Mouse (Mus musculus): Measurements from ENCODE around the gene Adamts18. TPM values are rescaled to one million over a fixed set of nuclear protein-coding genes. Genes with fewer than 3 reads are reported as not detected.

Gene Adamts18
- total RNA-seq, 1 experiment = not detected

DNA sequence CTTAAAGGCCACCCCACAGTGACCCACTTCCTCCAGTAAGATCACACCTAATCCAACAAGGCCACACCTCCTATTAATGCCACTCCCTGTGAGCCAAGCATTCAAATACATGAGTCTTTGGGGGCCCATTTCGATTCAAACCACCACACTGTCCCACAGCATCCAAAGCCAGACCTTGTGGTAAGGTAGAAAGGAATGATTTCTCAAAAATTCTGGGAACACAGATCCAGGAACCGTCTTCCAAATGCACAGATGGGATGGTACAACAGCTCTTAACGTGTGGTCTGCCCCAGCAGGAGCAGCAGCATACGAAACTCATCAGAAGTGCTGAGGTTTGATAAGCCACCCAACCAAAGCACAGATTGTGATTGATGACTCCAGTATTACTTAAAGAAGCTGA lies 18.0 kb upstream of the Adamts18 start:
- Histone ChIP-seq H3K27ac (ENCODE audit: insufficient read depth, low read depth, low read length, poor library complexity, severe bottlenecking) (no peak overlapping the region), H3K36me3 (ENCODE audit: control insufficient read depth, insufficient read depth, low read length, poor library complexity, severe bottlenecking) (no peaks in the 10 kb centered on the region), H3K4me1 (ENCODE audit: control insufficient read depth in 2 of 2, insufficient read depth in 2 of 2, low read length in 2 of 2, poor library complexity in 1 of 2) (no peaks in the 10 kb centered on the region), H3K9ac (ENCODE audit: insufficient read depth, low read depth, low read length, poor library complexity, severe bottlenecking) (no peak overlapping the region), H3K4me3 (ENCODE audit: insufficient read depth in 1 of 2, low read depth in 1 of 2, low read length in 2 of 2, poor library complexity in 1 of 2, severe bottlenecking in 1 of 2) (no peak overlapping the region), H3K9me3 (ENCODE audit: control insufficient read depth, insufficient read depth, low read depth, low read length) (no peaks in the 10 kb centered on the region)
- in situ Hi-C loops (cut with MboI; ENCODE audit: low sequenced_read_pairs in 2 of 2, unreplicated experiment in 2 of 2) = no loop called here
- DNase-seq (ENCODE audit: low read depth, low spot score) = no peak
- no peak for TF ChIP-seq ZNF384 (IDR thresholded peaks at IDR 0.05; ENCODE audit: low read depth, low read length)

DNA sequence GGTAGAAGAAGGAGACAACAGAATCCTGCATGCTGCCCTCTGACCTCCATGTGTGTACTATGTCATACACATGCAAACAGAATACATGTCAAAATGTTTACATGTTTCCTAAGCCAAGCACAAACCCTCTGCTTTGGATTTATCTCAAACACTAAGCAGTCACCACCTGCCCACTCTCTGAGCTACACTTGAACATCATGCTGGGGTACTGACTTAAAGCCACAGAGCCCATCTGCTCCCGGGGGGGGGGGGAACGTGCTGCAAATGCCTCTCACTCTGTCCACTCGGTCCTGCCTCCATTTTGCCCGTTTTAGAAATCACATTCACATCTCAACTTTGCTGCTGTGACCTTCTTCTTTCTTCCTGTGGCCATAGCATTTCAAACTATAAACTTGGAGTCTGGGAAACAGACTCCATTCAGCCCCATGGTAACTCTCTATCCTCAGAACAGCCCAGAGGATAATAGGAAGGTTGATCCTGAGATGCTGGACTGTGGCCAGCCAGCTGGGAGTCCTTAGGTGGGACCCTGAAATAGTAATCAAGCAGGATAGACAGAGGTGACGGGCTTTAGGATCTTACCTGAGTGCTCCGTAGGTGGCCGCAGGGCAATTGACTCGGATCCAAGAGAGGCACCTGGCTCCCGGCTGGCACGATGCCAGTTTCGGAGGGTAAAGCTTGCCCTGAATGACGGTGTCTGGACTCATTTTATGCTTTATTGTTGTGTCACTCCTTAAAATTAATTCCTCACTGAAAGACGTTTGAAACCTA lies 17.0 kb upstream of the Adamts18 start:
- H3K36me3 ChIP-seq (ENCODE audit: control insufficient read depth, insufficient read depth, low read length, poor library complexity, severe bottlenecking) = no peaks in the 10 kb centered on the region
- H3K9me3 ChIP-seq (ENCODE audit: control insufficient read depth, insufficient read depth, low read depth, low read length) = no peaks in the 10 kb centered on the region
- no peak overlapping the region for H3K4me3 ChIP-seq (ENCODE audit: insufficient read depth in 1 of 2, low read depth in 1 of 2, low read length in 2 of 2, poor library complexity in 1 of 2, severe bottlenecking in 1 of 2)
- in situ Hi-C loops (cut with MboI; ENCODE audit: low sequenced_read_pairs in 2 of 2, unreplicated experiment in 2 of 2) = no loop called here
- no peak for TF ChIP-seq ZNF384 (IDR thresholded peaks at IDR 0.05; ENCODE audit: low read depth, low read length)
- TF ChIP-seq HCFC1 (IDR thresholded peaks at IDR 0.05; ENCODE audit: borderline replicate concordance, insufficient read depth, low read length) = no peak
- TF ChIP-seq ZC3H11A (IDR thresholded peaks at IDR 0.05; ENCODE audit: borderline replicate concordance, low read depth, low read length) = no peak
- TF ChIP-seq CHD2 (IDR thresholded peaks at IDR 0.05; ENCODE audit: low read depth, low read length) = no peak
- no peak for TF ChIP-seq MAFK (IDR thresholded peaks at IDR 0.05; ENCODE audit: insufficient read depth, low read depth, low read length)
- H3K27ac ChIP-seq (ENCODE audit: insufficient read depth, low read depth, low read length, poor library complexity, severe bottlenecking) = no peak overlapping the region
- H3K4me1 ChIP-seq (ENCODE audit: control insufficient read depth in 2 of 2, insufficient read depth in 2 of 2, low read length in 2 of 2, poor library complexity in 1 of 2) = no peaks in the 10 kb centered on the region
- DNase-seq (ENCODE audit: low read depth, low spot score) = no peak
- no peak overlapping the region for H3K9ac ChIP-seq (ENCODE audit: insufficient read depth, low read depth, low read length, poor library complexity, severe bottlenecking)

DNA sequence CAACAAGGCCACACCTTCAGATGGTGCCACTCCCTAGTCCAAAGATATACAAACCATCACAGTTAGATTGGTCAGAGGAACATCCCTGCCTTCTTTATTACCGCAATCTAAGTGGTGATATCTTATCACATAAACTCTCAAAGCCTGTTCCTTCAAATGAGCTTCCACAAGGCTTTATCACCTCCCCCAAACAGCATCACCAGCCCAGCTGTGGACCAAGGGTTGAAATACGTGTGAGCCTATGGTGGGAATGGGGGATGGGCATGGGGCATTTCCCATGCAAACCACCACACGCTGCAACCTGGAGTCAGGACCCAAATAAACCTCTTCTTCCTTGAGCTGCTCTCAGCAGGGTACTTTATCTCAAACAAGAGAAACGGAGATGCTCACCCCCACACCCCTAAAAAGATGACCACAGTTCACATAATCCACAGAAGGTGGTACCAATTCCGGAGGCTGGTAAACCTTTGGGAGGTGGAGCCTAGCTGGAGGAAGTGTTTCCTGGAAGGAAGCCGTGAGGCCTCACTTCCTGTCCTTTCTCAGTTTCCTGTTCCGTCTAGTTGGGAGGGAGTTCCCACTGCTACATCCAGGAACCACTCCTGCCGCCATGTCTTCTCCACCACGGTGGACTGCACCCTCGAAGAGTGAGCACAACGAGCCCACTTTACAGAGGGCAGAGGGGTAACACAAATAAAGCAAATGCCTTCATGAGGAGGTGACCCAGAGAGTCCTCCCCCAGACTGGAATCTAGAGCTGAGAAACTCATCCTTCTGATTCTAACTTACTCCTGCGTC lies 11.5 kb upstream of the Adamts18 start:
- DNase-seq (ENCODE audit: low read depth, low spot score) = no peak

DNA sequence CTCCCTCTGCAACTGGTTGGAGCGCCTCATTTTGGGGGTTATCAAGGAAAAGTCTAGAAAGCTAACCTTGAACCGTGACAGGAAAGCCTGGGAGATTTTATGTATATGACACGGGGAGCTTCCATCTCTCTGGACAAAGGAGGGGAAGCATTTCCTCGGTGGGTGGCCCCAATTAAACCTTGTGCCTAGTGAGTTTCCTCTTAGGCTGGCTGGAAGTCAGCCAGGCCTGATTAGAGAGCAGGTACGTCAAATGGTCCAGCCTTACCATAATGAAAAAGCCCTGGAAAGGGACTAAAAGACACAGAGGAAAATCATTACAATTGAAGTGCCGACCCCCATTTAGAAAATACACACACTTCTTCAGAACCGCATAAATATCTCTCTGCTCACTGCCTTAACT lies 10.3 kb upstream of the Adamts18 start:
- no peak for DNase-seq (ENCODE audit: low read depth, low spot score)
- in situ Hi-C loops (cut with MboI; ENCODE audit: low sequenced_read_pairs in 2 of 2, unreplicated experiment in 2 of 2) = no loop called here
- H3K4me3 ChIP-seq (ENCODE audit: insufficient read depth in 1 of 2, low read depth in 1 of 2, low read length in 2 of 2, poor library complexity in 1 of 2, severe bottlenecking in 1 of 2) = no peak overlapping the region
- H3K27ac ChIP-seq (ENCODE audit: insufficient read depth, low read depth, low read length, poor library complexity, severe bottlenecking) = no peak overlapping the region
- no peak overlapping the region for H3K9ac ChIP-seq (ENCODE audit: insufficient read depth, low read depth, low read length, poor library complexity, severe bottlenecking)
- TF ChIP-seq ZC3H11A (IDR thresholded peaks at IDR 0.05; ENCODE audit: borderline replicate concordance, low read depth, low read length) (no peak), ZNF384 (IDR thresholded peaks at IDR 0.05; ENCODE audit: low read depth, low read length) (no peak), MAFK (IDR thresholded peaks at IDR 0.05; ENCODE audit: insufficient read depth, low read depth, low read length) (no peak), HCFC1 (IDR thresholded peaks at IDR 0.05; ENCODE audit: borderline replicate concordance, insufficient read depth, low read length) (no peak)
- no peaks in the 10 kb centered on the region for H3K9me3 ChIP-seq (ENCODE audit: control insufficient read depth, insufficient read depth, low read depth, low read length)
- H3K36me3 ChIP-seq (ENCODE audit: control insufficient read depth, insufficient read depth, low read length, poor library complexity, severe bottlenecking) = no peaks in the 10 kb centered on the region
- no peaks in the 10 kb centered on the region for H3K4me1 ChIP-seq (ENCODE audit: control insufficient read depth in 2 of 2, insufficient read depth in 2 of 2, low read length in 2 of 2, poor library complexity in 1 of 2)

More for the DNA sequence above, 11.5 kb upstream of the Adamts18 start:
- Histone ChIP-seq H3K4me3 (ENCODE audit: insufficient read depth in 1 of 2, low read depth in 1 of 2, low read length in 2 of 2, poor library complexity in 1 of 2, severe bottlenecking in 1 of 2) (no peak overlapping the region), H3K9me3 (ENCODE audit: control insufficient read depth, insufficient read depth, low read depth, low read length) (no peaks in the 10 kb centered on the region), H3K4me1 (ENCODE audit: control insufficient read depth in 2 of 2, insufficient read depth in 2 of 2, low read length in 2 of 2, poor library complexity in 1 of 2) (no peaks in the 10 kb centered on the region), H3K36me3 (ENCODE audit: control insufficient read depth, insufficient read depth, low read length, poor library complexity, severe bottlenecking) (no peaks in the 10 kb centered on the region), H3K27ac (ENCODE audit: insufficient read depth, low read depth, low read length, poor library complexity, severe bottlenecking) (no peak overlapping the region), H3K9ac (ENCODE audit: insufficient read depth, low read depth, low read length, poor library complexity, severe bottlenecking) (no peak overlapping the region)
- TF ChIP-seq MAFK (IDR thresholded peaks at IDR 0.05; ENCODE audit: insufficient read depth, low read depth, low read length) = no peak
- TF ChIP-seq ZC3H11A (IDR thresholded peaks at IDR 0.05; ENCODE audit: borderline replicate concordance, low read depth, low read length) = no peak
- no peak for TF ChIP-seq HCFC1 (IDR thresholded peaks at IDR 0.05; ENCODE audit: borderline replicate concordance, insufficient read depth, low read length)
- TF ChIP-seq CHD2 (IDR thresholded peaks at IDR 0.05; ENCODE audit: low read depth, low read length) = no peak
- in situ Hi-C loops (cut with MboI; ENCODE audit: low sequenced_read_pairs in 2 of 2, unreplicated experiment in 2 of 2) = no loop called here
